Mouse (Mus musculus): ENCODE data around the gene Aagab.

Gene Aagab

DNA sequence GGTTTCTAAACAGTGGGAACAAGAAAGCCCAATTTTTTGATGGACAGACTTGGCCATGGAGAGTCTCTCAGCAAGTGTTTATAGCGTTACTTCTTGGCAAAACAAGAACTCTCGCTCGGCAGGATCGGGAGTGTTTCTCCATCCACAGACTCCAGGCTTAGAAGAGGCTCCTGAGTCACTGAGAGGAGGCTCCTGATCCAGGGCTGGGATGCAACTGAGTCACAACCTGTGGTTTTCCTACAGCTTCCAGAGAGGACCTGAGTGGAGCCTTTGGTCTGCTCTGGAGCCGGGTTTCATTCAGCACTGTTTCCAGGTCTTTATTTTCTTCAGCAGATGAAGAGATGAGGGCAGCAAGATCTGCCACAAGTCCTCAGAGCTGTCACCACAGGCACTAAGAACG is 5.5 kb downstream of the Aagab start:
- no peak for DNase-seq (ENCODE audit: low spot score)

- DNase-seq (ENCODE audit: low spot score): no peak
Measured at GRCm38 (mm10) chr9:63609246-63609645, 6.8 kb downstream of the Aagab start.

GRCm38 (mm10) chr9:63609776-63610175 is 7.3 kb downstream of the Aagab start:
- DNase-seq (ENCODE audit: low spot score): no peak

DNA sequence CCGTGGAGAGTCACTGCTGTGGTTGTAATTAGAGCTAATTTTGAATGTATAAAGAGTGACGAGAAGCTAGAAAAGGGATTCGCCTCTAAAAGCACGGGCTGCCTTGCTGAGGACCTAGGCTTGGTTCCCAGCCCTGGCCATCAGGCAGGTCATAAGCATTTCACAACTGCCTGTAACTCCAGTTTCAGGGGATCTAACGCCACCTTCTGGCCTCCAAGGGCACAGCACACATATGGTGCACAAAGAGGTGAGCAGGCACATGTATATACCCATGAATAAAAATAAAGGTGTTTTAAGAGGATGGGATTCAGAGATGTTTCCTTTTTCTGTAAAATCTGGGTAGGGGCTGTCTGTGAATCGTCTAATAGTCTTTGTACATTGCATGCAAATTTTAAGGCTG is 7.8 kb downstream of the Aagab start:
- DNase-seq (ENCODE audit: low spot score): no peak

DNA sequence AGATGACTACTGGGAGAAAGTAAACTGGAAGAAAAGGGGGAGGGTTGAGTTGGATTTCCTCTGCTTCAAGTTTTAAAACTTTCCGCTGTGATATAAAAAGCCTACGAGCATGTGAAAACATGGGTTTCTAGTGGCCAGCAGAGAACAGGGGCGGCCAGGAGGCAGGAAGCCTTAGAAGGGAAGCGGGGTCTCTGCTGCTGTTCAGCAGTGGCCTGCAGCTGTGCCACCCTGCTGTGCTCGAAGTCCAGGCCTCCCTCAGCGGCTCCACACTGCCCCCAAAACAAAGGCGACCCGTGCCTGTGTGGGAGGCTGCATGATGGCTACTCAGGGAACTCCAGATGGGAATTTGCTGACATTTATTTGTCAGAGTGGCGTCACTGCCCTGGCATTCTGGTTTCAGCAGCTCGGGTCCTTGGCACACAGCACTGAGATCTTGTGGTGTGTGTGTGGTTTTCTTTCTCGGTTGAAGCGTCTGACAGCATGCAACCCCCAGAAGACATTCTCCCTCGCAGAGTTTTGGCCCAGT is 8.4 kb downstream of the Aagab start:
- DNase-seq (ENCODE audit: low spot score): no peak

DNA sequence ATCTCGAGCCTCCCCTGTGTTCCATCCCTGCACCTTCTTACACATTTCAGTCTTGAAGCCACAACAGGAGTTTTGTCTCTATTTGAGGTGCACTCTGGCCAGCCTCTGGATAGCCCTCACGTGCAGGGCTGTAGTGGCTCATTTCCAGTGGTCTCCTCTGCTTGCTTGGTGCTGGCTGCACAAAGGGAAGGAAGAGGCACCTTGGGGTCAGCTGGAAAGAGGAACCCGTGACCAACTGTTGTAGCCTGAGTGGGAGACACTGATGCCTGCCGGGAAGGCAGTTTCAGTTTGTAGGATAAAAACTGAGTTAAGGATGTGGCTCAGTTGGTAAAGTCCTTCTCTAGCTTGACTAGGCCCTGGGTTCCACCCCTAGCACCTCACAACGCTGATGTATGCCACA is 9.5 kb downstream of the Aagab start:
- no peak for DNase-seq (ENCODE audit: low spot score)

DNA sequence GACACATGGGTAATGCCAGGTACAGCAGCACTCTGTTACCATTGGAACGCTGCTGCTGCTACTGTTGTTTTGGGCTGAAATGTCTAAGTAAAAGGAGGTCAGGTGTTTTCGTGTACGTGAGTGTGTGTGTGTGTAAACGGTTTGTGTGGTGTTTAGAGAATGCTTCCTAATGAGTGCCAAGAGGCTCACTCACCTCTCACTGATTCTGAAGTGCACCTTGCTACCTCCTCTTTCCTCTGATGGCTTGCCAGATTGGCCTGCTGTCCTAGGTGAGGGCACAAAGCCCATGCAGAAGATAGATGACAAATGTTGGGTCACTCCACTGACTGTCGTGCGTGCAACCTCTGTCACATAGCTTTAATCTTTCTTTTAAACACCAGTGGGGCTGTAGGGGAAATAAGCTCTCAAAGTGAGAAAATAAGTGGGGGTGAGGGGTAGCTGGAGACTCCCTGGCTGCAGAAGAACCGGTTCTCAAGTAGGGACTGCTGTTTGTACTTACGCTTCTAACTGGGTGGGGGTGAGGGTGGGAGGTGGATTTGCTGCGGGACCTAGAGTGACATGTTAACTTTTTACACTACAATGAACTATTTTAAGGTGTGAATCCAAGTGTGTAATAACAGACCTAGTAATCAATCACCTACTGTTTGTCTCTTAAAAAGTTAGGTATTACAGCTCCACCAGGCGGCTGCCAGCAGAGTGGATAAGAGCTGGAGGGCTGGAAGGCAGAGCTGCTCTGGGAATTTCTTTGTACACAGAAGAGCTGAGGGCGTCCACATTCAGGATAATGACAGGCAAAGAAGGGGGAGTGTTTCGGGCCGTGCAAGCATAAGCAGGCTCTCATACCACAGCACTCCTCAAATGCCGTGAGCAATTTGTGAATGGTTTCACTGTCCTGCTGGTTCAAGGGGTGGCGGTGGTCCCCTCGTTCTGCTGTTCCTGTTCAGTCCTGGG is 10.4 kb downstream of the Aagab start:
- no peak for DNase-seq (ENCODE audit: low spot score)

GRCm38 (mm10) chr9:63613569-63613968 is 11.1 kb downstream of the Aagab start:
- no peak for DNase-seq (ENCODE audit: low spot score)

GRCm38 (mm10) chr9:63614018-63614985 is 11.8 kb downstream of the Aagab start:
- DNase-seq (ENCODE audit: low spot score): no peak

GRCm38 (mm10) chr9:63617967-63618366 is 15.5 kb downstream of the Aagab start:
- no peak for DNase-seq (ENCODE audit: low spot score)

DNA sequence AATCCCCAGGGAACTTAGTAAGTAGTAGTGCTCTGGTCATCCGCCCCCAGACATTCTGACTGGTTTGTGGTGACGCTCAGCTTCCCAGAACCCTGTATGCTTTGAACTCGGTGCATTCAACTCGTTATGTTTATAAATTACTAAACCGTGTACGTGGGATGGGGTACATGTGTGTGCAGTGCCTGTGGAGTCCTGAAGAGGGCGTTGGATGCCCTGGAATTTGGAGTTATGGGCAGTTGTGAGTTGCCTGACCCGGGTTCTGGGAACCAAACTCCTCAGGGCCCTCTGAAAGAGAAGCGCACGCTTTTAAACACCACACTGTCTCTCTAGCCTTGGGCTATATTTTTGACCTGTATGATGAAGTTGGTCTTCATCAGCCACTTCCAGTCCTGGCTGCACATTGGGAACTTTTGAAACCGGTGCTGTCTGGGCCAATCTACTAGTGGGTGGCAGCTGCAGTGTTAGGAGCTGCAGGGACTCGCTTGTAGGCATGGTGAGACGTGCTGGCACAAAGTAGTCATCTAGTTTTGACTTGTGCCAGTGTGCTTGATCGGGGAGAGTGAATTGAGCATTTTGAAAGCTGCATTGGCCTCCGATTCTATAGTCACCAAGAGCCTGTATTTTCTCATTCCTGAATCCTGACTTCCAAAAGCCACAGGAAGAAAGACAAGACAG is 21.6 kb downstream of the Aagab start:
- DNase-seq (ENCODE audit: low spot score): no peak

- DNase-seq (ENCODE audit: low spot score): no peak
Measured at GRCm38 (mm10) chr9:63625090-63625756, 22.8 kb downstream of the Aagab start.

DNA sequence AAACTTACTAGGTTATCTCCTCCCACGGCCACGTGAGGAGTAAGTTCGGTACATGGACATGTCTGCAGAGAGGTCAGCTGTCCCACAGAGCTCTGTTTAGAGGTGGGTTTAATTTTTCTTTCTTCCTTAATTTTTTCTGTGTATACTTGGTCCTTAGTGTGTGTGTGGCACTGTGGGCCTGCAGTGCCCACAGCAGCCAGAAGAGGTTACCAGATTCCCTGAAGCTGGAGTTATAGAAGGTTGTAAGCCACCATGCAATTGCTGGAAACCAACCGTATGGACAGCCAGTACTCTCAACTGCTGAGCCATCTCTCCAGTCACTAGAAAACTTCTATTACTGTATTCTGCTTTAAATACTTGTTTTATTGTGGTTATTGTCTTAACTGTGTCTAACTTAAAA is 29.6 kb downstream of the Aagab start:
- no peak for DNase-seq (ENCODE audit: low spot score)

DNA sequence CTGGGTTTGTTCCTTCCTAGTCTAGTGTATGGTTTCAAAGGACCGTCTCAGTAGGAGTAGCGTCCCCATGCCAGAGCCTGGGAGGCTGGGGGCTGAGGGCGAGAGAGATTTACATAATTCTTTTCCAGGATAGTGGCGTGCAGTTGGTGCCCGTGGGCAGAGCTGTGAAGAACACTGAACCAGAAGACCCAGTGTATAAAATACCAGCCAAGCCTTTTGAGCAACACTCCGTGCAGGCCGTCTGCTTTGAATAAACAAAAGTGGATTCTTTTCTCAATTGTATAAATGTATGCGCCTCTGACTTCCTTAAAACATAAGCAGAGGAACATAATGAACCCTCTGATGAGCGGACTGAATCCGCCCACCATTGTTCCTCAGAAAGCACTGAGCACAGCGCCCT is 30.5 kb downstream of the Aagab start:
- no peak for DNase-seq (ENCODE audit: low spot score)

DNA sequence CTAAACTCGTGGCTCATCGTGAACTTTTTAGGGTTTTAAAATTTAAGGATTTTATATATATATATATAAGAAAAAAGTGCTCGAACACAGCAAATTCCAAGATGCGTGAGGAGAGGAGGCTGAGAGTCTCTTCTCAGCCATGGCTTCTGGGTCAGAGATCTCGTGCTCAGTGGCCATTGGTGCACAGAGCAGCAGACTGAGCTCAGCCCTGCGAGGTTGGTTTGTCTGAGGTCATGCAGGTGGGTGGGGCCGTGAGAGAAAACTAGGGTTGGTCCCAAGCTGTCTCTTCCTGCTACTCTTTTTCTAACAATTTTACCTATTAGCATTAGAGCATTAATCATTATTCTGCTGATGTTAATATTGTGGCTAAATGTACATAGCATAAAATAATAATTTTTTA is 30.9 kb downstream of the Aagab start:
- DNase-seq (ENCODE audit: low spot score): no peak

DNA sequence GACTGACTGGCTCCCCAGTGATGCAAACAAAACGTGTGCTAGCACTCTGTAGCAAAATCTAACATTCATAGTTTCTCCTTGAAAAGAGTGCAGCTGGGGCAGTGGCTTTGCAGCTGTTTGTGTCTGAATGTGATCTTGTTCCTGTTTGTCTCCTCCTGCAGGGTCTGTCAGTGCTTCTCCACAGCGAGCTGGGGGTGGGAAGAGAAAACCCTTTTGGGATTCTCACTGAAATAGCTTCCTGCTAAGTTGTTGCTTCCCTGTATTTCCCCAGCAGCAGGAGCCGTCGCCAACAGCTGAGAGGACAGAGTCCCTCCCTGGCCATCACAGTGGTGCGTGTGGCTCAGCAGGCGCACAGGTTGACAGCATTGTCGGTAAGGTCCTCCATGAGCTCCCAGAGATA is 33.7 kb downstream of the Aagab start:
- no peak for DNase-seq (ENCODE audit: low spot score)

DNA sequence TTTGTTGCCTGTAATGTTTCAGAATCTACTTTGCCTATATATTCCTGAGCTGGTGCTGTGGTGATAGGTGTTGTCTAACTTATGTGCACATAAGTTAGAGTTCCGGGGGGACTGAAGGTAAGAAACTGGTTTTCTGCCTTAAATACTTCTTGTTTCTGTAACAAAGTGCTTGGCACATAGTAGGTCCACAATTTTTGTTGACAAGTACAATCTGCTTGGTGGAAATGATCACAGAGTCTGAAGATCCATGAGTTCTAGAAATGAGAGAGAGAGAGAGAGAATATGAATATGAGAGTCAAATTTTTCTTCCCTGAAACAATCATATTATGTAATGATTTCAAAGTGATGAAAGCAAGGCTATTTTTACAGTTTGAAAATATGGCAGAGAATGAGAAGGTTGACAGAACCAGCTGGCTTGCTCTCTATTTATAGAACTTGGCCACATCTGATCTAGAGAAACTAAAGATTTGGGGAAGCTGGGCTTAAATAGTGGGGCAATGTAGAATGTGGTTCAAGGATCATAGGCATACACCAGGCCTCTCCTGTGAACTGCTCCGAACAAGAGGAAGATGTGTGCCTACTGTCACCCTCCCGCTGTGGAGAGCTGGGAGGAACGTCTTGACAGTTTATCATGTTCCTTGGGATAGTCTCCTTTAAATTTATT is 39.7 kb downstream of the Aagab start:
- DNase-seq (ENCODE audit: low spot score): no peak

DNA sequence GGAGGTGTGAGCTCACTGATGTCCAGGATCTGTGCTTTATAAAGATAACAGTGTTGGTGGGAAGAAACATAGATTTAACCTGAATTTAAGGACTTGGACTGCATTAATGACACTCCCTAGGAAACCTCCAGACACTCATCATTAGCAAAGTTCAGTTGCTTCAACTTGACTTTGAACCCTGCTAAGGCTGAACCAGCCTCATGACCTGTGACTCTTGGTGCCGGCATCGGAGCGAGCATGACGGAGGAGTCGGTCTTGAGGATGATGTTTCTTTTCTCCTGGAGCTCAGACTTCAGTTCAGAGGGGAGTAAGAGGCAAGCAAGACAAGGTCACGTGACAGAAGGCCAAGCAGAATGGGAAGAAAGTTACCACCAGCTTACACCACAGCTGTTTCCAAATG is 41.6 kb downstream of the Aagab start:
- DNase-seq (ENCODE audit: low spot score): no peak

GRCm38 (mm10) chr9:63645084-63645483 is 42.6 kb downstream of the Aagab start:
- no peak for DNase-seq (ENCODE audit: low spot score)

- DNase-seq (ENCODE audit: low spot score): no peak
Measured at GRCm38 (mm10) chr9:63647581-63648519, 45.4 kb downstream of the Aagab start.
